Comparison of ENCODE assay signal across 28 mouse cellular contexts in genomic region chr13:55000433-55000832, GRCm38 (mm10). TPM values are rescaled to one million over a fixed set of nuclear protein-coding genes. Genes with fewer than 3 reads are reported as not detected.
A peak's percentile ranks its signal among the peaks of the same experiment; 100 is the strongest.
DNase-seq lines count a peak whose midpoint lies in the region; ATAC-seq lines count a peak whose summit lies in the region.
"Had no signal": no experiment of that assay in that cellular context is flagged by ENCODE, and none has a peak within 500 bp of the region (broad histone marks: within the 10 kb centered on the region; RNA-seq: fewer than 3 reads in every experiment).

No protein-coding gene starts in this region.

- H3K9me3 ChIP-seq in embryonic facial prominence, embryonic 10.5 days, result no peaks in the 10 kb centered on the region
- H3K9me3 ChIP-seq: embryonic facial prominence, embryonic 15.5 days; G1E; heart, embryonic 12.5 days; hindbrain, embryonic 10.5 days; intestine, embryonic 15.5 days; limb, embryonic 15.5 days; megakaryocyte, embryonic 14.5 days; neural tube, embryonic 12.5 days had no signal

- peaks cover 33% of the 10 kb centered on the region for H3K4me1 ChIP-seq in embryonic facial prominence, embryonic 10.5 days
- H3K4me1 ChIP-seq: embryonic facial prominence, embryonic 15.5 days; heart, embryonic 12.5 days; intestine, embryonic 15.5 days; limb, embryonic 15.5 days; megakaryocyte, embryonic 14.5 days had no signal

- DNase-seq in frontal cortex, postnatal 10 days (ENCODE audit: low spot score in 2 of 2), result no peak
- DNase-seq in frontal cortex, adult 2 months (ENCODE audit: extremely low spot score in 1 of 2, low spot score in 1 of 2), result peak; percentile 62 to 81
- peak; percentile 53 to 74 for DNase-seq in left cerebral cortex, adult 18-20 months (ENCODE audit: low spot score in 2 of 2)
- peak; percentile 67 to 71 for DNase-seq in right cerebral cortex, adult 2 months (ENCODE audit: low spot score in 2 of 2)
- no peak for DNase-seq in cerebellum, postnatal 14 days
- no peak for DNase-seq in embryonic facial prominence, embryonic 10.5 days (ENCODE audit: low spot score)
- DNase-seq in lung, postnatal 36 days, result no peak
- DNase-seq: B cell, adult 2 months; cerebellum, adult 8-10 months; heart, postnatal 10 days; kidney, adult 9 months; kidney, postnatal 14 days; lung, embryonic 14.5 days; midbrain, embryonic 14.5 days had no signal

- no peak overlapping the region for H3K27ac ChIP-seq in embryonic facial prominence, embryonic 10.5 days (replicated peaks)
- H3K27ac ChIP-seq: embryonic facial prominence, embryonic 15.5 days; hindbrain, embryonic 10.5 days; intestine, embryonic 15.5 days; limb, embryonic 15.5 days; liver, embryonic 14.5 days; neural tube, embryonic 12.5 days; stomach, postnatal 0 days had no signal

- peak; percentile 72 for ATAC-seq in frontal cortex, adult (ENCODE audit: low TSS enrichment)
- ATAC-seq: hindbrain, embryonic 16.5 days; intestine, embryonic 15.5 days; Patski had no signal

- H3K36me3 ChIP-seq in embryonic facial prominence, embryonic 10.5 days (replicated peaks), result no peaks in the 10 kb centered on the region
- H3K36me3 ChIP-seq: embryonic facial prominence, embryonic 15.5 days; G1E; heart, embryonic 12.5 days; hindbrain, embryonic 10.5 days; intestine, embryonic 15.5 days; limb, embryonic 15.5 days had no signal

- H3K27me3 ChIP-seq in embryonic facial prominence, embryonic 10.5 days (replicated peaks; ENCODE audit: low read depth, poor library complexity, severe bottlenecking), result peaks cover 84% of the 10 kb centered on the region
- H3K27me3 ChIP-seq: embryonic facial prominence, embryonic 15.5 days; limb, embryonic 15.5 days had no signal

- no peak overlapping the region for H3K4me3 ChIP-seq in embryonic facial prominence, embryonic 10.5 days
- H3K4me3 ChIP-seq: embryonic facial prominence, embryonic 15.5 days; heart, embryonic 12.5 days; hindbrain, embryonic 10.5 days; intestine, embryonic 15.5 days; limb, embryonic 15.5 days; megakaryocyte, embryonic 14.5 days; neural tube, embryonic 12.5 days had no signal

- 81% methylated on average over 10 of the region's 10 CpGs for WGBS in embryonic facial prominence, embryonic 10.5 days

RNA-seq across cellular contexts. Expression of gene Hk3, which starts 20.8 kb away (rescaled TPM):
- polyA plus RNA-seq in frontal cortex, adult 2 months (2012; rRNA removed), result 1.2 and 1.9 TPM in 2 replicates
- 1 to 10 TPM in 1 of 2 experiments, under 1 TPM in 1; 0.91 to 1.1 TPM for total RNA-seq in left cerebral cortex, adult 18-20 months (2021)
- polyA plus RNA-seq in embryonic facial prominence, embryonic 10.5 days (2016; fragmentation: Nextera tagmentation; extraction: Ambion mirVana), result 0.39 and 0.65 TPM in 2 replicates
- polyA plus RNA-seq: Patski had no signal

RNA-seq across cellular contexts. Expression of gene Unc5a, which starts 51.2 kb away (rescaled TPM):
- polyA plus RNA-seq in frontal cortex, adult 2 months (2012; rRNA removed), result 47.8 and 51.5 TPM in 2 replicates
- 100 to 1,000 TPM; 104 to 107 TPM for total RNA-seq in left cerebral cortex, adult 18-20 months (2021)
- 2.1 and 2.2 TPM in 2 replicates for polyA plus RNA-seq in embryonic facial prominence, embryonic 10.5 days (2016; fragmentation: Nextera tagmentation; extraction: Ambion mirVana)
- total RNA-seq: G1E; granulocyte monocyte progenitor cell, adult 5-6 weeks had no signal
- polyA plus RNA-seq: Patski had no signal

Comparison
In these comparisons a context has a peak if more than half of its experiments do, and no peak if none do; other contexts are left out.
1. DNase-seq: peak in frontal cortex, adult 2 months (2 of 2), left cerebral cortex, adult 18-20 months (2 of 2) and right cerebral cortex, adult 2 months (2 of 2); none in frontal cortex, postnatal 10 days (0 of 2), cerebellum, postnatal 14 days (0 of 2), embryonic facial prominence, embryonic 10.5 days (single experiment) and lung, postnatal 36 days (single experiment).
2. RNA of gene Unc5a, which starts 51.2 kb away (polyA plus RNA-seq): 47.8 to 51.5 TPM in frontal cortex, adult 2 months; 2.1 to 2.2 TPM in embryonic facial prominence, embryonic 10.5 days; every median in the first group is over 10 times any median in the second.